Mouse (Mus musculus) stomach, embryonic 14.5 days (tissue): ENCODE data around the gene Agrp. TPM values are rescaled to one million over a fixed set of nuclear protein-coding genes. Genes with fewer than 3 reads are reported as not detected.
A peak's percentile ranks its signal among the peaks of the same experiment; 100 is the strongest.

Source experiments
- ATAC-seq: fragments of 200-750 bp; cut with Nextera tagmentation; 2 replicates; pipeline ENCODE4 v1.8.0; 2017; ENCODE audit warnings: low read depth, moderate TSS enrichment; ENCODE audit not compliant: insufficient number of reproducible peaks, insufficient read depth, low FRiP score
- H3K27ac ChIP-seq: fragments of 300-500 bp; sonication (generic); 2 replicates; pipeline ENCODE4 v1.5.1; 2014; ENCODE audit warnings: mild to moderate bottlenecking, low read length, moderate library complexity, mixed read lengths
- H3K27me3 ChIP-seq: fragments of 300-500 bp; sonication (generic); 2 replicates; pipeline ENCODE4 v1.6.1; 2014; ENCODE audit warnings: low read length, control low read depth, mixed read lengths; ENCODE audit not compliant: control insufficient read depth, insufficient read depth
- H3K36me3 ChIP-seq: fragments of 300-500 bp; sonication (generic); 2 replicates; pipeline ENCODE4 v1.6.1; 2014; ENCODE audit warnings: mild to moderate bottlenecking, control low read depth, low read length, moderate library complexity, mixed read lengths; ENCODE audit not compliant: control insufficient read depth, insufficient read depth
- H3K4me1 ChIP-seq: fragments of 300-500 bp; sonication (generic); 2 replicates; pipeline ENCODE4 v1.6.1; 2014; ENCODE audit warnings: low read length, control low read depth, mixed read lengths; ENCODE audit not compliant: control insufficient read depth, insufficient read depth
- H3K4me2 ChIP-seq: fragments of 300-500 bp; sonication (generic); replicated peaks from 2 replicates; pipeline ENCODE4 v1.6.1; 2014; ENCODE audit warnings: low read depth, low read length, control low read depth
- H3K4me3 ChIP-seq: fragments of 300-500 bp; sonication (generic); 2 replicates; pipeline ENCODE4 v1.5.1; 2014; ENCODE audit warnings: low read depth, low read length, control low read depth
- H3K9ac ChIP-seq: fragments of 300-500 bp; sonication (generic); replicated peaks from 2 replicates; pipeline ENCODE4 v1.6.1; 2014; ENCODE audit warnings: low read depth, mild to moderate bottlenecking, control low read depth, low read length, moderate library complexity, mixed read lengths
- H3K9me3 ChIP-seq: fragments of 300-500 bp; sonication (generic); 2 replicates; pipeline ENCODE4 v1.6.1; 2016; ENCODE audit warnings: low read depth, low read length, control low read depth; ENCODE audit not compliant: control insufficient read depth
- whole genome bisulfite sequencing: fragments of 180-500 bp; shearing (Covaris S2); extraction: QIAGEN DNeasy Blood & Tissue Kit; methylation state at CpG from one replicate; pipeline ENCODE4 v1.1.7; 2014; 5-methylcytosine and 5-hydroxymethylcytosine counted together
- polyA plus RNA-seq: library from polyadenylated mRNA; unstranded; fragments of >200 nt; fragmentation: Nextera tagmentation; extraction: Ambion mirVana; gene quantifications from 2 replicates; pipeline ENCODE4 v1.2.1, GENCODE M21; 2014

Gene Agrp
- polyA plus RNA-seq, 1 experiment from 2014 or later: 1.5 TPM

DNA sequence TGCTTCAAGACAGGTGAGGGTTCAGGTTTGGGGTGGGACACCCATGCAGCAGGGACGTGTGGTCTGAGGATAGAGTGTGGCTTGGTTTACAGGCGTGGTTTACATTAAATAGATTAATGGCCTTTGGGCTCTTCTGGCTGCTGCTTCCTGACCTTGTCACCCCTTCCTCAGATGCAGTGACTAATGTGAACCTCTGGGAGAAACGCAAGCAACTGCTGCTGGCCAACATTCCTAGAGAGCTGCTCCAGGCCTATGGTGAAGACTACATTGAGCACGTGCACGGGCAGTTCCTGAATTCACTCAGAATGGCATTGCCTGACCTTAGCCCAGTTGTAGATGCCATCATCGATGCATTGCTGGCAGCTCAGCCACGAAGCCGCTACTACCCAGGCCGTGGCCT, 114.3 kb downstream of the Agrp start:
- Histone ChIP-seq H3K36me3 (peaks cover 12% of the 10 kb centered on the region), H3K9me3 (no peaks in the 10 kb centered on the region), H3K4me3 (no peak overlapping the region), H3K9ac (no peak overlapping the region), H3K4me1 (peaks cover 35% of the 10 kb centered on the region), H3K27ac (no peak overlapping the region), H3K27me3 (no peaks in the 10 kb centered on the region), H3K4me2 (no peak overlapping the region)
- no peak for ATAC-seq
- WGBS: 34% methylated on average over 9 of the region's 9 CpGs

DNA sequence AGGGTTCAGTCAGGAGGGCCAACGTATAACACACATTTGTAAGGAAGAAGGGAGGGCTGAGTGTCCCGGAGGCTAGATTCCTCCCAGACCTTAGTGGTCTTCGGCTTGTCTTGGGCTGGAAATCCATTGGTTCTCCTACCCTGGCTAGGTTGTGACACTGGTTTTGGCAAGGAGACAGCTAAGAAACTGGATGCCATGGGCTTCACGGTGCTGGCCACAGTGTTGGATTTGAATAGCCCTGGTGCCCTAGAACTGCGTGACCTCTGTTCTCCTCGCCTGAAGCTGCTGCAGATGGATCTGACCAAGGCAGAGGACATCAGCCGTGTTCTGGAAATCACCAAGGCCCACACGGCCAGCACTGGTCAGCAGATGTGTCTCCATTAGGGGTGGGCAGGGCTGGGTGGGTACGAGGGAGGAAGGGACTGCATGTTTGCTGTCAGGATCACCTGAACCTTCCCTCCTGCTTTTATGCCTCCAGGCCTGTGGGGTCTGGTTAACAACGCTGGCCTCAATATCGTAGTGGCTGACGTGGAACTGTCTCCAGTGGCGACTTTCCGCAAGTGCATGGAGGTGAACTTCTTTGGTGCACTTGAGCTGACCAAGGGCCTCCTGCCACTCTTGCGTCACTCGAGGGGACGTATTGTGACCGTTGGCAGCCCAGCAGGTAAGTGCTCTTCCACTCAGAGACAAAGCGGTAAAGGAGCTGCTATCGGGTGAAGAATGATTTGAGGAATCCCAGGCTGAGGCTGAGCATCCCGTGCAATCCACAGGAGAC, 115.0 kb downstream of the Agrp start:
- H3K27ac ChIP-seq: no peak overlapping the region
- no peak for ATAC-seq
- H3K9ac ChIP-seq: no peak overlapping the region
- no peak overlapping the region for H3K4me2 ChIP-seq
- H3K4me1 ChIP-seq: peaks cover 36% of the 10 kb centered on the region
- no peaks in the 10 kb centered on the region for H3K9me3 ChIP-seq
- H3K4me3 ChIP-seq: no peak overlapping the region
- peaks cover 12% of the 10 kb centered on the region for H3K36me3 ChIP-seq
- 57% methylated on average over 21 of the region's 21 CpGs for WGBS
- no peaks in the 10 kb centered on the region for H3K27me3 ChIP-seq

DNA sequence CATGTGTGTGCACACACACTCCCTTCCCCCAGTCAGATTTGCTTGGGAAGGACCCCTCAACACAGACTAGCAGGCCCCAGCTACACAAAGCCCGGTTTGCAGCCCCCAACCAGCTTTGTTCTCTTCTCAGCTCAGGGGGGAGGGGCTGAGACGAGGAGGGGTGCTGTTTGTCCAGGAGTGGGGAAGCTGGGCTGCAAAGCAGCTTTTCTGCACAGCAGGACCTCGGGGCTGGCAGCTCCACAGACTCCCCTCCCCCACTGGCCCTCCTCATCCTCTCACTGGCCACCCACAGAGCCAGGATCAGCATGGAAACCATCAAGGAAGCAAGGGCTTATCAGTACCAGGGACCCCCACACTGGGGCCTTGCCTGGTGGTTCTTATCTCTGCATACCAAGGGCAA, 116.1 kb downstream of the Agrp start:
- Histone ChIP-seq H3K9me3 (no peaks in the 10 kb centered on the region), H3K36me3 (peaks cover 12% of the 10 kb centered on the region), H3K27ac (peak overlapping the region; percentile 48; the same call in 1 of the 2 replicates), H3K27me3 (no peaks in the 10 kb centered on the region), H3K4me1 (peaks cover 42% of the 10 kb centered on the region), H3K4me2 (no peak overlapping the region), H3K9ac (no peak overlapping the region), H3K4me3 (no peak overlapping the region)
- no peak for ATAC-seq
- WGBS: 5% methylated on average over 3 of the region's 3 CpGs

DNA sequence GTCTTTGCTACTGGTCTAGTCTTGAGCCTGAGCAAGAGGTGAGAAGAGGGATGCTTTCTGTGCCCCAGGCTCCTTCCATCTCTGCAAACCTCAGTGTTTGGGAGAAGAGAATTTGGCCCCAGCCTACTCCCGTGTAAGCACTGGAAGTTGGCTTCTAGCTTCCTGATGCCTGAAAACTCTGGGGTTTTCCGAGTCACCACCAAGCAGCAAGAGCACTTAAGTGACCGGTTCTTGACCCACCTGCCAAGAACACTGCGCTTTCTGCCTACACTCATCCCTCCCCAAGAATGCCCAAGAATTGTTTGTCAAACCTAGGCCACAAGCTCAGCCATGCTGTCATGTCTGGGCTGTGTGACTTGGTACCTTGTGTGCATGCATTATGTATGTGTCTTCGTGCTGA, 116.7 kb downstream of the Agrp start:
- WGBS: 33% methylated on average over 5 of the region's 5 CpGs
- Histone ChIP-seq H3K4me2 (no peak overlapping the region; the same call in 1 of the 2 replicates), H3K4me1 (peaks cover 44% of the 10 kb centered on the region), H3K27me3 (no peaks in the 10 kb centered on the region), H3K36me3 (peaks cover 12% of the 10 kb centered on the region), H3K9me3 (no peaks in the 10 kb centered on the region), H3K4me3 (no peak overlapping the region), H3K27ac (no peak overlapping the region), H3K9ac (no peak overlapping the region; the same call in 1 of the 2 replicates)
- ATAC-seq: no peak

- Histone ChIP-seq H3K27ac (no peak overlapping the region), H3K9me3 (no peaks in the 10 kb centered on the region), H3K9ac (no peak overlapping the region), H3K27me3 (no peaks in the 10 kb centered on the region), H3K4me1 (peaks cover 44% of the 10 kb centered on the region), H3K4me3 (peak overlapping the region; percentile 63; the same call in 1 of the 2 replicates), H3K4me2 (peak overlapping the region; percentile 99), H3K36me3 (peaks cover 3% of the 10 kb centered on the region; the same call in 1 of the 2 replicates)
- WGBS: 16% methylated on average over 2 of the region's 2 CpGs
- no peak for ATAC-seq
These were observed 117.6 kb downstream of the Agrp start for GRCm38 (mm10) chr8:105519591-105519990.

DNA sequence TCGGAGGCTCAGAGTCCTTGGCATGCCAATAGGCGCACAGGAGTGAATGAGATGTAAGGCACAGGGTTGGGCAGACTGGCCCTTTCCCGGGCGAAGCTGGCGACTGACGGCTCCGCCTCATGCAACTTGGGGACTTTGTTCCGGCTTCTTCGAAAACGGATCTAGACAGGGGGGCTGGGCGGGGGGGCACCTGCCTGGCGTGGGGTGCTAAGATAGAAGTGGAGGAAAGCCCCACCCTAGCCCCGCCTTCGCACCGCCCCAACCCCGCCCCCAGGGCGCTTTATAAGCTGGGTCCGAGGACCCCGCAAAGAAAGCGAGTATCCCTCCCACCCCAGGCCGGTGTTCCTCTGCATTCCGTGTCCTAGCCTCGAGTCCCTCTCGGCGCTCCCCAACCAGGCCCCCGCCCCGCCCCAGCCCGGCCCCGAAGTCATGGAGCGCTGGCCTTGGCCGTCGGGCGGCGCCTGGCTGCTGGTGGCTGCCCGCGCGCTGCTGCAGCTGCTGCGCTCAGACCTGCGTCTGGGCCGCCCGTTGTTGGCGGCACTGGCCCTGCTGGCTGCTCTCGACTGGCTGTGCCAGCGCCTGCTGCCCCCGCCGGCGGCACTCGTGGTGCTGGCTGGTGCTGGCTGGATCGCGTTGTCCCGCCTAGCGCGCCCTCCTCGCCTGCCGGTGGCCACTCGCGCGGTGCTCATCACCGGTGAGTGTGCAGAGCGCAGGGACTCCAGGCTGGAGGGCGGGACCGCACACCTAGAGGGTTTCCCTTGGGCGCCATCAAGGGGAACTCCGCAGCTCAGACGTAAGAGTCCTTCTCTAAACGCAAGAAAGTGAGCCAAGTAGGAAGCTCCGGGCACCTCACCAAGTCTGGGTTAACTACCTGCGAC, 118.5 kb downstream of the Agrp start, which contains the start of gene Hsd11b2:
Hsd11b2 (plus strand) TSS at position 320 of the 878 bp plus-strand sequence.
- Histone ChIP-seq H3K27ac (0 out of 2 replicates have a peak within 1 kb of the TSS, but pooled peaks have one; percentile 10), H3K27me3 (no peaks in the 10 kb centered on the region), H3K4me3 (peak within 1 kb of the TSS; percentile 63), H3K4me2 (peak within 1 kb of the TSS; percentile 99), H3K4me1 (peaks cover 44% of the 10 kb centered on the region), H3K9me3 (no peaks in the 10 kb centered on the region), H3K9ac (peak within 1 kb of the TSS; percentile 72), H3K36me3 (0 out of 2 replicates have a peak, but pooled peaks cover 1% of the 10 kb centered on the region)
- peak; percentile 40; the same call in 1 of the 2 replicates for ATAC-seq
- under 1% methylated on average over 67 of the region's 68 CpGs for WGBS

GRCm38 (mm10) chr8:105517346-105517745, 119.8 kb downstream of the Agrp start:
- WGBS: 28% methylated on average over 8 of the region's 8 CpGs
- Histone ChIP-seq H3K9me3 (no peaks in the 10 kb centered on the region), H3K9ac (no peak overlapping the region), H3K4me2 (no peak overlapping the region), H3K4me3 (no peak overlapping the region), H3K27me3 (no peaks in the 10 kb centered on the region), H3K36me3 (no peaks in the 10 kb centered on the region), H3K4me1 (peaks cover 37% of the 10 kb centered on the region), H3K27ac (no peak overlapping the region)
- ATAC-seq: no peak
